Mouse (Mus musculus) heart, embryonic 13.5 days (tissue): Measurements from ENCODE around the gene Rpa3. TPM values are rescaled to one million over a fixed set of nuclear protein-coding genes. Genes with fewer than 3 reads are reported as not detected.

Experiments used
- ATAC-seq: fragments of 200-750 bp; cut with Nextera tagmentation; 2 replicates; pipeline ENCODE4 v1.8.0; 2017; ENCODE audit warnings: moderate TSS enrichment; ENCODE audit not compliant: insufficient number of reproducible peaks, low FRiP score, low TSS enrichment; ENCODE audit errors: extremely low read depth
- H3K27ac ChIP-seq: fragments of 300-500 bp; sonication (generic); replicated peaks from 2 replicates; pipeline ENCODE4 v1.5.1; 2015; ENCODE audit warnings: moderate library complexity, mild to moderate bottlenecking, inconsistent platforms
- H3K27me3 ChIP-seq: fragments of 300-500 bp; sonication (generic); replicated peaks from 2 replicates; pipeline ENCODE4 v1.6.1; 2015; ENCODE audit warnings: mild to moderate bottlenecking, inconsistent platforms
- H3K36me3 ChIP-seq: fragments of 300-500 bp; sonication (generic); 2 replicates; pipeline ENCODE4 v1.6.1; 2015; ENCODE audit warnings: mild to moderate bottlenecking, inconsistent platforms
- H3K4me1 ChIP-seq: fragments of 300-500 bp; sonication (generic); 2 replicates; pipeline ENCODE4 v1.6.1; 2015; ENCODE audit warnings: inconsistent platforms
- H3K4me2 ChIP-seq: fragments of 300-500 bp; sonication (generic); 2 replicates; pipeline ENCODE4 v1.6.1; 2015; ENCODE audit warnings: inconsistent platforms, mild to moderate bottlenecking, moderate library complexity
- H3K4me3 ChIP-seq: fragments of 300-500 bp; sonication (generic); 2 replicates; pipeline ENCODE4 v1.5.1; 2015; ENCODE audit warnings: moderate library complexity, mild to moderate bottlenecking, inconsistent platforms
- H3K9ac ChIP-seq: fragments of 300-500 bp; sonication (generic); 2 replicates; pipeline ENCODE4 v1.6.1; 2015; ENCODE audit warnings: inconsistent platforms, mild to moderate bottlenecking, moderate library complexity
- H3K9me3 ChIP-seq: fragments of 300-500 bp; sonication (generic); 2 replicates; pipeline ENCODE4 v1.6.1; 2016; ENCODE audit warnings: inconsistent platforms
- WGBS: fragments of 180-500 bp; shearing (Covaris S2); methylation state at CpG from one replicate; pipeline ENCODE4 v1.1.7; 2015; ENCODE audit warnings: mixed read lengths; 5-methylcytosine and 5-hydroxymethylcytosine counted together
- polyA plus RNA-seq: library from polyadenylated mRNA; unstranded; fragments of >200 nt; fragmentation: Nextera tagmentation; extraction: Ambion mirVana; gene quantifications from 2 replicates; pipeline ENCODE4 v1.2.1, GENCODE M21; 2015

Gene Rpa3
- polyA plus RNA-seq, 1 experiment from 2014 or later = 105 TPM

DNA sequence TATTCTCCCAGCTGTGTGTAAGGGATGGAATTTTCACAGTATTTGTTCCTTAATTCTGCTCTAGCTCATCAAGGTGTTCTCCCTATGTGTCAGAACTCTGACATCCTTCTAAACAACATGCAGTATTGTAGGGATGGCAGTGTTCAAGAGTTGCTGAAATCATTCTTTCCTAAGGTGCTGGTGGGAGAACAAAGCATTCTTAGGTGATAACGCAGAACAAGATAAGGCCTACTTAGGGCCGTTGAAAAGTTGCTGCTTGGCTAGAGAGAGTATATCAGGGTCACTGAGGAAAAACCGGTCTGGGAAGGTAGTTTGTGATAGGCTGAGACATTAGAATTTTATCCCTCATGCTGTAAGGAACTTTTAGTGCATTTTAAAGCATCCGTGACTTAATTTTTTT is 17.5 kb upstream of the Rpa3 start:
- Histone ChIP-seq H3K27me3 (no peaks in the 10 kb centered on the region), H3K36me3 (peaks cover 14% of the 10 kb centered on the region), H3K9ac (no peak overlapping the region), H3K9me3 (no peaks in the 10 kb centered on the region), H3K4me3 (no peak overlapping the region), H3K4me2 (no peak overlapping the region), H3K4me1 (peaks cover 10% of the 10 kb centered on the region), H3K27ac (no peak overlapping the region)
- no peak for ATAC-seq
- WGBS = 11% methylated on average over 4 of the region's 4 CpGs

DNA sequence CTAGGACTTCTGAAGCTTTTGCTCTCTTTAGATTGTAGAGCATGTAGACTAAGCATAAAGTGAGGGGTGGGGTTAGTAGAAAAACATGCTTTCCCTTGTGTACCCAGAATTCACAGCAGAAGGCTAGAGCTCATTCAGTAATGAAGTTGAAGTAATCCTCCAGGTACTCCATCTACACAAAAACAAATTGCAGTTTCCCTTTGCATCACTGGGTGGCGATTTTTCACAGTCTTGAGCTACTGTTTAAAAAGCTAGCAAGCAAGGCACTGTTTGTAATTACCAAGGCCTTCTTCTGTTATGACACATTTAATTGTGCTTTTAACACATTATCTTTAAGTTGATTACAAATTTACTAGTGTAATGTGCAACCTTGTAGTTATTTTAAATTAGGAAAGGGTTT is 16.1 kb upstream of the Rpa3 start:
- peaks cover 20% of the 10 kb centered on the region for H3K36me3 ChIP-seq
- no peak for ATAC-seq
- 4% methylated on average over 1 of the region's 1 CpGs for WGBS
- H3K27ac ChIP-seq = no peak overlapping the region
- H3K4me3 ChIP-seq = no peak overlapping the region
- no peaks in the 10 kb centered on the region for H3K9me3 ChIP-seq
- H3K4me1 ChIP-seq = peaks cover 10% of the 10 kb centered on the region
- no peak overlapping the region for H3K4me2 ChIP-seq
- no peaks in the 10 kb centered on the region for H3K27me3 ChIP-seq
- H3K9ac ChIP-seq = no peak overlapping the region

GRCm38 (mm10) chr6:8274387-8275054 is 15.5 kb upstream of the Rpa3 start:
- peaks cover 20% of the 10 kb centered on the region for H3K36me3 ChIP-seq
- no peaks in the 10 kb centered on the region for H3K9me3 ChIP-seq
- no peak overlapping the region for H3K4me3 ChIP-seq
- no peak for ATAC-seq
- H3K27me3 ChIP-seq = no peaks in the 10 kb centered on the region
- no peak overlapping the region for H3K4me2 ChIP-seq
- H3K27ac ChIP-seq = no peak overlapping the region
- no peak overlapping the region for H3K9ac ChIP-seq
- H3K4me1 ChIP-seq = peaks cover 10% of the 10 kb centered on the region
- 39% methylated on average over 6 of the region's 6 CpGs for WGBS

- ATAC-seq = no peak
- 93% methylated on average over 3 of the region's 3 CpGs for WGBS
- no peak overlapping the region for H3K9ac ChIP-seq
- H3K27me3 ChIP-seq = no peaks in the 10 kb centered on the region
- H3K9me3 ChIP-seq = no peaks in the 10 kb centered on the region
- peaks cover 14% of the 10 kb centered on the region for H3K36me3 ChIP-seq
- 0 out of 2 replicates have a peak, but pooled peaks cover 3% of the 10 kb centered on the region for H3K4me1 ChIP-seq
- no peak overlapping the region for H3K4me3 ChIP-seq
- H3K27ac ChIP-seq = no peak overlapping the region
- H3K4me2 ChIP-seq = no peak overlapping the region
Measured at GRCm38 (mm10) chr6:8271047-8271446, 12.1 kb upstream of the Rpa3 start.

GRCm38 (mm10) chr6:8259667-8260044 is 683 bp upstream of the Rpa3 start:
- WGBS = 0% methylated on average over 8 of the region's 8 CpGs
- H3K9me3 ChIP-seq = no peaks in the 10 kb centered on the region
- peak overlapping the region; percentile 89 for H3K9ac ChIP-seq
- peak overlapping the region; percentile 57 for H3K27ac ChIP-seq
- H3K36me3 ChIP-seq = peaks cover 17% of the 10 kb centered on the region
- no peak for ATAC-seq
- H3K4me3 ChIP-seq = peak overlapping the region; percentile 82
- peak overlapping the region; percentile 97 for H3K4me2 ChIP-seq
- H3K27me3 ChIP-seq = no peaks in the 10 kb centered on the region
- H3K4me1 ChIP-seq = peaks cover 16% of the 10 kb centered on the region

- WGBS = 8% methylated on average over 6 of the region's 6 CpGs
- Histone ChIP-seq H3K4me1 (peaks cover 16% of the 10 kb centered on the region), H3K4me3 (peak overlapping the region; percentile 82)
Measured at GRCm38 (mm10) chr6:8258316-8258715, 657 bp downstream of the Rpa3 start.

GRCm38 (mm10) chr6:8228596-8228995 is 30.4 kb downstream of the Rpa3 start:
- Histone ChIP-seq H3K4me2 (no peak overlapping the region), H3K9ac (no peak overlapping the region), H3K4me1 (no peaks in the 10 kb centered on the region), H3K9me3 (no peaks in the 10 kb centered on the region), H3K36me3 (peaks cover 70% of the 10 kb centered on the region), H3K27ac (no peak overlapping the region), H3K27me3 (no peaks in the 10 kb centered on the region), H3K4me3 (no peak overlapping the region)
- ATAC-seq = no peak
- WGBS = 81% methylated on average over 3 of the region's 3 CpGs

More at GRCm38 (mm10) chr6:8258316-8258715, 657 bp downstream of the Rpa3 start:
- H3K27me3 ChIP-seq = no peaks in the 10 kb centered on the region
- no peaks in the 10 kb centered on the region for H3K9me3 ChIP-seq
- ATAC-seq = no peak
- H3K27ac ChIP-seq = peak overlapping the region; percentile 81
- H3K9ac ChIP-seq = peak overlapping the region; percentile 89
- peak overlapping the region; percentile 97 for H3K4me2 ChIP-seq
- peaks cover 30% of the 10 kb centered on the region for H3K36me3 ChIP-seq

DNA sequence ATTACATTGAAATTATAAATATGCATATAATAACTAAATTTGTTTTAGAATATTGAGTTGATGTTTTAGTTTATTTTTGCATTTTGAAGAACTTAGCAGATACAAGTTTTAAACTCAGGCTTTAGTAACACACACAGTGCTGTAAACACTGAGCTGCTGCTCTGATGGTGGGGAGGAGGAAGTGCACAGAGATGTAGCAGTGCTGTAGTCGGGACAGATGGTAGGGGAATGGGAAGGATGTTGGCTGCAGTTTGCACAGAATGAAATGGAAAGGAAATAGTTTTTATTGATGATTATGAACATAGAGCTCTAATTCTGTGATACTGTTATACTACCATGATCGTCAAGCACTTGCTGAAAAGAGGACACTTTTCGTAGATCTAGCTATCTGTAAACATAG is 31.9 kb downstream of the Rpa3 start:
- Histone ChIP-seq H3K27ac (no peak overlapping the region), H3K27me3 (no peaks in the 10 kb centered on the region), H3K4me3 (no peak overlapping the region), H3K4me2 (no peak overlapping the region), H3K9me3 (no peaks in the 10 kb centered on the region), H3K4me1 (no peaks in the 10 kb centered on the region), H3K36me3 (peaks cover 61% of the 10 kb centered on the region), H3K9ac (no peak overlapping the region)
- ATAC-seq = no peak
- WGBS = 80% methylated on average over 3 of the region's 3 CpGs

GRCm38 (mm10) chr6:8210661-8211060 is 48.3 kb downstream of the Rpa3 start:
- peaks cover 26% of the 10 kb centered on the region for H3K36me3 ChIP-seq
- no peak for ATAC-seq
- H3K27ac ChIP-seq = no peak overlapping the region
- no peaks in the 10 kb centered on the region for H3K9me3 ChIP-seq
- H3K9ac ChIP-seq = no peak overlapping the region
- H3K27me3 ChIP-seq = no peaks in the 10 kb centered on the region
- peaks cover 14% of the 10 kb centered on the region for H3K4me1 ChIP-seq
- 80% methylated on average over 3 of the region's 3 CpGs for WGBS
- H3K4me3 ChIP-seq = peak overlapping the region; percentile 89
- H3K4me2 ChIP-seq = peak overlapping the region; percentile 75

DNA sequence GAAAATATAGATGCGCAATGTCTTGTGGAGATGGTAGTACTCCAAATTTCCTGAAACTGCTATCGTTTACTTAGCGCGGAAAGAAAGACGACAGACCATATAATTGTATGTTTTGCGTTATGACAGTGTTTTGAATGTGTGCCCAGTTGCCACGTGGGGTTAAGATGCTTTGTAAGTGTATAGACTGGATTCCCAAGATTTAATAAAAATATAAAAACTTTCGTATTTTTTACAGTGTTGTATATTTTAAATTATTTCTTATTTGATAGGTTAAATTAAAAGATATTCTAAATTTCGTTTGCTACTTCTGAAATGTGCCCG is 49.1 kb downstream of the Rpa3 start:
- no peaks in the 10 kb centered on the region for H3K27me3 ChIP-seq
- H3K27ac ChIP-seq = peak overlapping the region; percentile 96
- peak overlapping the region; percentile 75 for H3K4me2 ChIP-seq
- H3K4me1 ChIP-seq = peaks cover 14% of the 10 kb centered on the region
- H3K4me3 ChIP-seq = peak overlapping the region; percentile 89
- no peaks in the 10 kb centered on the region for H3K9me3 ChIP-seq
- H3K36me3 ChIP-seq = peaks cover 18% of the 10 kb centered on the region
- H3K9ac ChIP-seq = peak overlapping the region; percentile 89
- WGBS = 9% methylated on average over 10 of the region's 10 CpGs
- ATAC-seq = no peak

- Histone ChIP-seq H3K4me1 (peaks cover 14% of the 10 kb centered on the region), H3K36me3 (peaks cover 15% of the 10 kb centered on the region), H3K9ac (peak within 1 kb of the TSS; percentile 89), H3K9me3 (no peaks in the 10 kb centered on the region), H3K4me2 (peak within 1 kb of the TSS; percentile 75), H3K27ac (peak within 1 kb of the TSS; percentile 96), H3K4me3 (peak within 1 kb of the TSS; percentile 89), H3K27me3 (no peaks in the 10 kb centered on the region)
- ATAC-seq = peak; percentile 96
- whole genome bisulfite sequencing = under 1% methylated on average over 86 of the region's 90 CpGs
Measured at GRCm38 (mm10) chr6:8209047-8209865, 49.7 kb downstream of the Rpa3 start, which contains the start of gene Mios. Gene Mios (plus strand): TSS chr6:8209222.
